Mouse (Mus musculus) G1E (cell line): ENCODE results near the gene Dock8.

Source experiments
- CTCF ChIP-seq: IDR thresholded peaks from 2 replicates; pipeline ENCODE4 v1.5.1; 2012; ENCODE audit warnings: low read depth, low read length, inconsistent platforms, mixed read lengths
- GATA1 ChIP-seq: IDR thresholded peaks from 2 replicates; pipeline ENCODE4 v1.6.1; 2012; ENCODE audit warnings: borderline replicate concordance, low read length, inconsistent platforms, mixed read lengths
- GATA2 ChIP-seq: IDR thresholded peaks from 2 replicates; pipeline ENCODE4 v1.6.1; 2012; ENCODE audit warnings: low read depth, low read length, inconsistent platforms, borderline replicate concordance
- POLR2AphosphoS5 ChIP-seq: IDR thresholded peaks from 2 replicates; pipeline ENCODE4 v1.6.1; 2012; ENCODE audit warnings: low read depth, low read length, inconsistent platforms; ENCODE audit not compliant: insufficient replicate concordance
- TAL1 ChIP-seq: conservative IDR thresholded peaks from 2 replicates; pipeline ENCODE4 v1.6.1; 2012; ENCODE audit warnings: low read depth, low read length, inconsistent platforms, mixed read lengths

DNA sequence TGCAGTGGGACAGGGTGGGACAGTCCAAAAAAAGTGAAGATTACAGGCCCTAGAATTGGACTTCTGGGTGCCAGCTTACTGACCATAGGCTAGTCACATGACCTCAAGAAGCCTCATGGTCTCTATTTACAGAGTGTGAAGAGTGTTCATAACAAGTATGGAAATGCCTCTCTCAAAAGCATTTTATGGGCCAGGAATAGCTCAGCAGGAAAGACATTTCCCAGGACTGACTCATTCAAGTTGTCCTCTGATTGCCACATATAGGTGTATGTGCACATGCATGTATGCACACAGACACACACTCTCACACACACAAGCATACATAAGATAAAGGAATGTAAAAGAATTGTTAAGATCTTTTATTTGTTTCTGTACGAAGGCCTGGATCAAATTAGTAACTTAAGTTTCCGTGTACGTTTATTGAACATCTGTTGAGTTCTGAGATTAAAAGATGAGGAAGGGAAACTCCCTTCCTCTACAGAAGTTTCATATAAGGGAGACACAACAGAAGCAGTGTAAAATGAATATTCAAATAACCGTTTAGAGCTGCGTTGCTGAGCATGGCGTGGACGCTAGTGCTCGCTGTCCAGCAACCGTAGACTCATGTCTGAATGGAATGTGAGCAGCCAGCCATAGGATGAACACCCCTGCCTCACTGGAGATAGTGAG is 63.0 kb downstream of the Dock8 start:
- TF ChIP-seq CTCF (no peak), TAL1 (no peak), GATA1 (no peak), POLR2AphosphoS5 (no peak), GATA2 (no peak)
